Mouse (Mus musculus) embryo, embryonic 11.5 days (tissue): Measurements from ENCODE around the gene Lrit2.

ENCODE experiments used
- DNase-seq: peaks from one replicate; pipeline ENCODE4 v3.0.0-alpha.2; 2012; ENCODE audit warnings: low read depth, low spot score

Gene Lrit2

DNA sequence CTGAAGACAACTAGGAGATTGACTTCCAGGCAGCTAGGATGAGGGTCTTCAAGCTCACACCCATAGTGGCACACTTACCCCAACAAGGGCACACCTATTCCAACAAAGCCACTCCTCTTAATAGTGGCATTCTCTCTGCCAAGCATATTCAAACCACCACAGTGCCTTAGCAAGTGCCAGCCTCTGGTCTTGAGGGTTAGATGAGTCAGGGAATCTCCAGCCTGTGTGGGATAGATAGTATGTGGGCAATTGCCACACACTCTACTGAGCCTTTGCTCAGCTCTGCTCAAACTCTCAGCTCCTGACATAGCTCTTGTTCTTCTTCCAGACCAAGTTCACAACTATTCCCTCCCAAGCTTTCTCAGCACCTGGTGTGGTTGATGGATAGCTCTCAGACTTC is 43.6 kb downstream of the Lrit2 start:
- DNase-seq = no peak

DNA sequence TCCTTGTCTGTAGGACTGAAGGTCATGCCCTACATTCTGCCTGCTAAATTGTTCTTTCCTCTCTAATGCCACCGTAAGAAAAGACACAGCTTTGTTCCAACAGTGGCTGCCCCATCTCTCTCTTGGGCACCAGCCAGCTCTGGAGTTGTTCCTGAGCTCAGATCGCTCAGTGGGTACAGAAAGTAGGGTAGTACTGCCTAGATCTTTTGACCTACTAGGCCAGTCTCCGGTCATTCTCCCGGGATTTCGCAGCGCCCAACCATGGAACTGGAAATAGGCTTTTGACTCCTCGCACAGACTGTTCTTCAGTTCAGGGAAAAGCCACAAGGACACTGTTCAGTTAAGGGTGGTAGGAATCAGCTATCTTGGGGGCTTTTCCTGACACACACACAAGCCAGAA is 45.2 kb downstream of the Lrit2 start:
- no peak for DNase-seq

DNA sequence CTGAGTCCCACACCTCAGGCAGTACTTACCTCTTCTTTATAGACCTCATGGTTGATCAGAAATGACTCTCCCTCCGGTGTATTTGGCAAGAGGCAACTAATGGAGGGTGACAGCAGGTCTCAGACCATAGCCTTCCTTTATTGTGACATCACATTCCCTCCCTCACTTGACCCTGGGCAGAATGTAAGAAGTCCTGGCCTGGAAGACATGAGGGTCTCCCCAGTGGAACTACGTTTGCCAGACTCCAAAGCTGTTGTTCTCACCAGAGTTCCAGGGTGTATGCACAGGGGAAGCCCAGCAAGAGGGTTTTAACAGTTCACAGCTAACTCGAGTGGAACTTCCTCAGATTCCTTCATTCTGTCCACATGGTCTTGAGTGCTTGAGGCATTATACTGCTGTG is 46.2 kb downstream of the Lrit2 start, which contains the start of gene 2610528A11Rik:
2610528A11Rik (minus strand) TSS at position 101 of the 400 bp plus-strand sequence.
- DNase-seq = no peak

DNA sequence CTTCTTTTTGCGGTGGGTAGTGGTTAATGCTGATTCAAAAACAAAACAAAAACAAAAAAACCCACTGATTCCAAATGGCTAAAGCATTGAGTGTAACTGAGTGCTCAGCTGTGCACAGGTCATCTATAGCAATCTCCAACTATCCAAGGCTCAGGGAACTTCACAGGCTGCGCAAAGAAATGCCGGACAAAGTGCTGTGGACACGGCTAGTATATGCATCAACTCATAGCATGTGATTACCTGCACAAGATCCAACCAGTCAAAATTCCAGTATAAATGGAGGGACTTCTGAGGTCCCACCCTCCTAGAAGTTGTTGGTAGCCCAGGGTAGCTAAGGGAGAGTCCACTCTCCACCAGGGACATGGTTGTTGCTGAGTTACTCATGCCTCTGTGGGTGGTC is 51.5 kb downstream of the Lrit2 start:
- no peak for DNase-seq
